In genomic region chr1:180356176-180356575, GRCm38 (mm10) we compare ENCODE assay signal across 13 mouse cellular contexts. TPM values are rescaled to one million over a fixed set of nuclear protein-coding genes. Genes with fewer than 3 reads are reported as not detected.
DNase-seq lines count a peak whose midpoint lies in the region; ATAC-seq and TF ChIP-seq lines count a peak whose summit lies in the region.
"Had no signal": no experiment of that assay in that cellular context is flagged by ENCODE, and none has a peak within 500 bp of the region (broad histone marks: within the 10 kb centered on the region; RNA-seq: fewer than 3 reads in every experiment).

No protein-coding gene starts in this region.

- peaks cover 37% of the 10 kb centered on the region for H3K4me1 ChIP-seq in hindbrain, embryonic 10.5 days (replicated peaks)
- H3K4me1 ChIP-seq in hindbrain, embryonic 12.5 days = peaks cover 3% of the 10 kb centered on the region; the same call in 1 of the 2 replicates
- peaks cover 20% of the 10 kb centered on the region for H3K4me1 ChIP-seq in bone marrow, adult 2 months (ENCODE audit: control insufficient read depth, insufficient read depth, low read length)
- H3K4me1 ChIP-seq in megakaryocyte, embryonic 14.5 days = peaks cover 100% of the 10 kb centered on the region

- H3K36me3 ChIP-seq in hindbrain, embryonic 10.5 days = no peaks in the 10 kb centered on the region
- H3K36me3 ChIP-seq in hindbrain, embryonic 12.5 days = no peaks in the 10 kb centered on the region
- peaks cover 69% of the 10 kb centered on the region for H3K36me3 ChIP-seq in megakaryocyte, embryonic 14.5 days (replicated peaks; ENCODE audit: low read length)
- H3K36me3 ChIP-seq: lung, embryonic 15.5 days; stomach, embryonic 15.5 days had no signal

- peak overlapping the region; percentile 60; the same call in 1 of the 2 replicates for H3K27ac ChIP-seq in hindbrain, embryonic 10.5 days
- H3K27ac ChIP-seq in hindbrain, embryonic 12.5 days = no peak overlapping the region; the same call in 1 of the 2 replicates
- H3K27ac ChIP-seq in bone marrow, adult 2 months (ENCODE audit: control insufficient read depth, insufficient read depth, low read depth, low read length, poor library complexity) = peak overlapping the region; percentile 54
- H3K27ac ChIP-seq: lung, embryonic 15.5 days; stomach, embryonic 15.5 days had no signal

- WGBS in hindbrain, embryonic 10.5 days = 77% methylated on average over 4 of the region's 4 CpGs
- 70% methylated on average over 4 of the region's 4 CpGs for WGBS in hindbrain, embryonic 12.5 days
- 33% methylated on average over 4 of the region's 4 CpGs for WGBS in bone marrow, adult 2 months

- no peak overlapping the region for H3K9ac ChIP-seq in hindbrain, embryonic 12.5 days
- H3K9ac ChIP-seq: lung, embryonic 15.5 days; stomach, embryonic 15.5 days had no signal

- TF ChIP-seq POLR2A in bone marrow, adult 2 months (IDR thresholded peaks at IDR 0.05; ENCODE audit: borderline replicate concordance, control insufficient read depth, low read depth, low read length) = no peak

- H3K27me3 ChIP-seq in hindbrain, embryonic 10.5 days (ENCODE audit: insufficient read depth, poor library complexity, severe bottlenecking) = no peaks in the 10 kb centered on the region
- no peaks in the 10 kb centered on the region for H3K27me3 ChIP-seq in hindbrain, embryonic 12.5 days
- no peaks in the 10 kb centered on the region for H3K27me3 ChIP-seq in megakaryocyte, embryonic 14.5 days (replicated peaks)
- H3K27me3 ChIP-seq: lung, embryonic 15.5 days; stomach, embryonic 15.5 days had no signal

- no peak for TF ChIP-seq CTCF in bone marrow, adult 2 months (IDR thresholded peaks at IDR 0.05; ENCODE audit: control insufficient read depth, insufficient read depth, low read length)

- ATAC-seq in hindbrain, embryonic 12.5 days (ENCODE audit: low FRiP score) = no peak

- H3K9me3 ChIP-seq in hindbrain, embryonic 10.5 days = no peaks in the 10 kb centered on the region
- H3K9me3 ChIP-seq in hindbrain, embryonic 12.5 days (replicated peaks) = no peaks in the 10 kb centered on the region
- peaks cover 4% of the 10 kb centered on the region; the same call in 1 of the 2 replicates for H3K9me3 ChIP-seq in megakaryocyte, embryonic 14.5 days
- H3K9me3 ChIP-seq: G1E; lung, embryonic 15.5 days; stomach, embryonic 15.5 days had no signal

- DNase-seq in hindbrain, embryonic 10.5 days (ENCODE audit: low spot score) = no peak
- peak; percentile 59 for DNase-seq in A20 (ENCODE audit: low read depth, low spot score)
- no peak for DNase-seq in layer of hippocampus, adult 9-10 months (ENCODE audit: low spot score)
- no peak for DNase-seq in frontal cortex, adult 2 months (ENCODE audit: extremely low spot score in 1 of 2, low spot score in 1 of 2)
- no peak for DNase-seq in adrenal gland, adult 2 months
- DNase-seq: adrenal gland, postnatal 14 days; kidney, adult 8-10 months had no signal

- H3K4me2 ChIP-seq in hindbrain, embryonic 12.5 days (replicated peaks) = no peak overlapping the region
- H3K4me2 ChIP-seq: lung, embryonic 15.5 days; stomach, embryonic 15.5 days had no signal

- H3K4me3 ChIP-seq in hindbrain, embryonic 10.5 days = no peak overlapping the region
- H3K4me3 ChIP-seq in hindbrain, embryonic 12.5 days = no peak overlapping the region
- H3K4me3 ChIP-seq in bone marrow, adult 2 months (replicated peaks; ENCODE audit: control insufficient read depth, low read depth, low read length) = no peak overlapping the region
- H3K4me3 ChIP-seq in megakaryocyte, embryonic 14.5 days (replicated peaks) = peak overlapping the region; percentile 84
- H3K4me3 ChIP-seq: lung, embryonic 15.5 days; stomach, embryonic 15.5 days had no signal

RNA-seq across cellular contexts. Expression of gene Itpkb, which starts 25.9 kb away (rescaled TPM):
- 3.7 and 4.2 TPM in 2 replicates for polyA plus RNA-seq in hindbrain, embryonic 10.5 days (2016; fragmentation: Nextera tagmentation; extraction: Ambion mirVana)
- 7.7 and 8.3 TPM in 2 replicates for polyA plus RNA-seq in hindbrain, embryonic 12.5 days (2016; fragmentation: Nextera tagmentation; extraction: Ambion mirVana)
- polyA plus RNA-seq in bone marrow, adult 2 months (2011; ENCODE audit: insufficient read depth, insufficient read length, low replicate concordance, missing spikeins) = 11.4 and 18.1 TPM in 2 replicates
- polyA plus RNA-seq in megakaryocyte, embryonic 14.5 days (2012; ENCODE audit: insufficient read depth, low replicate concordance) = 36.8 and 40.6 TPM in 2 replicates
- polyA plus RNA-seq in frontal cortex, adult 2 months (2012; rRNA removed) = 8.9 and 9.2 TPM in 2 replicates
- total RNA-seq in adrenal gland, adult 2 months (2021) = 10 to 100 TPM; 45.6 to 76.4 TPM
- polyA plus RNA-seq in adrenal gland, adult 2 months (2012; rRNA removed) = 22.6 and 25.3 TPM in 2 replicates
